Mouse (Mus musculus) bone marrow macrophage, adult 2 months (primary cell): ENCODE data around the gene Zc3h12c. TPM values are rescaled to one million over a fixed set of nuclear protein-coding genes. Genes with fewer than 3 reads are reported as not detected.

ENCODE experiments used
- H3K27ac ChIP-seq: 2 replicates; pipeline ENCODE4 v1.5.1; 2012; ENCODE audit warnings: low read depth, low read length; ENCODE audit not compliant: insufficient read depth
- H3K4me1 ChIP-seq: 2 replicates; pipeline ENCODE4 v1.6.1; 2012; ENCODE audit warnings: low read length; ENCODE audit not compliant: control insufficient read depth, insufficient read depth
- H3K4me3 ChIP-seq: 2 replicates; pipeline ENCODE4 v1.5.1; 2012; ENCODE audit warnings: mild to moderate bottlenecking, low read length, moderate library complexity; ENCODE audit not compliant: insufficient read depth
- CTCF ChIP-seq: IDR thresholded peaks from 2 replicates; pipeline ENCODE4 v1.5.1; 2012; ENCODE audit warnings: low read depth, mild to moderate bottlenecking, low read length, moderate library complexity
- POLR2A ChIP-seq: IDR thresholded peaks from 2 replicates; pipeline ENCODE4 v1.6.1; 2012; ENCODE audit warnings: mild to moderate bottlenecking, low read depth, low read length, borderline replicate concordance
- polyA plus RNA-seq: library from polyadenylated mRNA; stranded (reverse); fragments of >200 nt; gene quantifications from 2 replicates; pipeline ENCODE4 v1.2.4, GENCODE M21; 2012; ENCODE audit not compliant: missing spikeins, insufficient read depth, insufficient read length

The Zc3h12c gene
- polyA plus RNA-seq, 1 experiment = 10.8 TPM

DNA sequence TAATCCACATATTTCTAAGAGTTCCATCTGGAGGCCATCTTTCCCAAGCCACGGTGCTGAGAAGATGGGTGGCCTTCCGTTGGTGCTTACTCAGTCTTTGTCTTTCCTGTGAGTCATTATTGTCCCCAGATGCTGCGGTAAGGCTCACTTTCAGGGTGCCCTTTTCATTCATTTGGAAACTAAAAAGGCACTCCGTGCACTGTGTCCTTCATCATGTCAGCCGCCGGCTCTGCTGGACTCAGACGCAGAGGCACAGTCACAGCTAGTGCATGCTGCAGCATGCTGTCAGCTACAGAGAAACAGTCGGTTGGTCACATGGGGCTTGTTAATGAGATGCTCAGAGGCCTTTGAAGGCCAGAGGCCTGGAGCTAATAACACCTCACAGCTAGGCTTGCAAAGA, 19.7 kb upstream of the Zc3h12c start:
- Histone ChIP-seq H3K27ac (no peak overlapping the region), H3K4me3 (no peak overlapping the region), H3K4me1 (peaks cover 18% of the 10 kb centered on the region)
- TF ChIP-seq CTCF = no peak
- TF ChIP-seq POLR2A = no peak

GRCm38 (mm10) chr9:52186296-52186941, 18.0 kb upstream of the Zc3h12c start:
- no peak overlapping the region for H3K27ac ChIP-seq
- TF ChIP-seq CTCF (no peak), POLR2A (no peak)
- H3K4me1 ChIP-seq = peaks cover 19% of the 10 kb centered on the region
- H3K4me3 ChIP-seq = no peak overlapping the region

GRCm38 (mm10) chr9:52181419-52181818, 13.0 kb upstream of the Zc3h12c start:
- H3K4me3 ChIP-seq = no peak overlapping the region
- no peak overlapping the region for H3K27ac ChIP-seq
- peaks cover 5% of the 10 kb centered on the region for H3K4me1 ChIP-seq
- no peak for TF ChIP-seq CTCF
- no peak for TF ChIP-seq POLR2A

DNA sequence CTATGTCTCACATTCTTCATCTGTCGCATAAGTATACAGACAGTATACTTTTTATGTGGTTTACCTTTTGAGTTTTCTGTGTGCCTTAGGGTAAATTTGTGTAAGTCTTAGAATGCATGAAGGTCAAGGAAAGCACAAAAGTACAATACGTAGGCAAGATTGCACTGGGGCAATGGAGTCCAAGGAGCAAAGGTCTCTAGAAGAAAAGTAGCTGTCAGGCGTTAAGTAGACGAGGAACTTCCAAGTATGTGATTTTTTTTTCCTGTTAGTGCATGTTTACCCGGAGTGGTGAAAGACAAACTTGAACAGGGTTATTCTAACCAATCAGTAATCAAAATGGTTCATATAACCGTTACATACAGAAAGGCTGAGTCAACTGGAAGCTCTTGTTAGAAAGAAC, 12.5 kb upstream of the Zc3h12c start:
- TF ChIP-seq CTCF (no peak), POLR2A (no peak)
- no peak overlapping the region for H3K4me3 ChIP-seq
- peaks cover 8% of the 10 kb centered on the region for H3K4me1 ChIP-seq
- no peak overlapping the region for H3K27ac ChIP-seq

- no peak for TF ChIP-seq CTCF
- Histone ChIP-seq H3K4me3 (peak overlapping the region; percentile 6; the same call in 1 of the 2 replicates), H3K27ac (peak overlapping the region; percentile 73), H3K4me1 (peaks cover 40% of the 10 kb centered on the region)
Measured at GRCm38 (mm10) chr9:52175257-52175859, 7.0 kb upstream of the Zc3h12c start.

DNA sequence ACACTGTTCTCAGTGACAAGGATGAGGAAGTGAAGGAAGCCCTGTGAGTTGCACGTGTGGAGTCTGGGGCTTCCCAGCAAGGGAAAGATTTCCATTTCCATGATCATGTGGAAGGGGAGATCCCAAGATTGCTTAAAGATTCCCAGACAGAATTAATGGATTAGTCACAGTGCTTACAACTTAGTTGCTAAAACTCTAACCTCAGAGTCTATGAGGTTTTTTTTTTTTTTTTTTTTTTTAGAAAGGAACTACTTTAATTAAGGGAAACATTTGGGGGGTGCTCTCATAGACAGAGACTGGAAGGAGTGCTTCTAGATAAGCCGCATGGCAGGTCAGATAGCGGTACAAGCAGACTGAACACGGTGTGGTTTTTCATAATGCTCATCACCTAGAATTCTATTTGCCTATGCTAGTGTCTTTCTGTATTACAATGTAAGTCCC, 6.3 kb upstream of the Zc3h12c start:
- no peak for TF ChIP-seq CTCF
- TF ChIP-seq POLR2A = no peak
- peak overlapping the region; percentile 73 for H3K27ac ChIP-seq
- no peak overlapping the region for H3K4me3 ChIP-seq
- H3K4me1 ChIP-seq = peaks cover 44% of the 10 kb centered on the region

GRCm38 (mm10) chr9:52173937-52174336, 5.6 kb upstream of the Zc3h12c start:
- TF ChIP-seq CTCF = no peak
- TF ChIP-seq POLR2A = no peak
- no peak overlapping the region for H3K4me3 ChIP-seq
- H3K4me1 ChIP-seq = peaks cover 49% of the 10 kb centered on the region
- peak overlapping the region; percentile 73 for H3K27ac ChIP-seq

DNA sequence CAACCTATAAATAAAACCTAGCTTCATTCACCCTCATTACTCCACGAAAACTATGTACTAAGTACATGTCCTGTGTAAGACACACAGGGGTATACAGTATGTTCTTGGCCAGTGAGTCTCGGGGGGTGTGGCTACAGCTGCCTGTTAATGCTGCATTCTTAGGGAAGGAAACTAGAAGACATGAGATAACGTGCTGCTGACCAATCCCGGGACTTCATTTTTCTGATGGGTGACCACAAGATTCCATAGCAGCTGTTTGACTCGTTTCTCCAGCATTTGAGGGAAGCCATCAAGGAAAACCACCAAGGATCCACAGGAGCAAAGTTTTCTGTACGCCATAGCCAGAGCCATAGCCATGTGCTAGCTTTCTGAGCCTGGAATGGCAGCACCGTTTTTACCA, 4.2 kb upstream of the Zc3h12c start:
- peaks cover 50% of the 10 kb centered on the region for H3K4me1 ChIP-seq
- peak overlapping the region; percentile 46 for H3K4me3 ChIP-seq
- peak overlapping the region; percentile 62 for H3K27ac ChIP-seq
- no peak for TF ChIP-seq POLR2A
- no peak for TF ChIP-seq CTCF

- peaks cover 46% of the 10 kb centered on the region for H3K4me1 ChIP-seq
Measured at GRCm38 (mm10) chr9:52170671-52171070, 2.3 kb upstream of the Zc3h12c start.

GRCm38 (mm10) chr9:52170131-52170530, 1.8 kb upstream of the Zc3h12c start:
- Histone ChIP-seq H3K27ac (no peak overlapping the region), H3K4me3 (no peak overlapping the region), H3K4me1 (peaks cover 44% of the 10 kb centered on the region)
- TF ChIP-seq POLR2A (no peak), CTCF (no peak)

More at GRCm38 (mm10) chr9:52170671-52171070, 2.3 kb upstream of the Zc3h12c start:
- H3K27ac ChIP-seq = no peak overlapping the region
- H3K4me3 ChIP-seq = no peak overlapping the region
- TF ChIP-seq CTCF = no peak
- TF ChIP-seq POLR2A = no peak
